Mouse (Mus musculus) gastrocnemius, adult 2 months (tissue): ENCODE results near the gene Lrrc8e. TPM values are rescaled to one million over a fixed set of nuclear protein-coding genes. Genes with fewer than 3 reads are reported as not detected.
A peak's percentile ranks its signal among the peaks of the same experiment; 100 is the strongest.

ENCODE experiments used
- DNase-seq: peaks from one replicate; pipeline ENCODE4 v3.0.0; 2022
- H3K27ac ChIP-seq: fragments of 200-600 bp; 2 replicates; pipeline ENCODE4 v1.8.1; 2022; ENCODE audit warnings: mild to moderate bottlenecking
- H3K4me3 ChIP-seq: fragments of 200-600 bp; 2 replicates; pipeline ENCODE4 v1.8.1; 2022; ENCODE audit warnings: mild to moderate bottlenecking, moderate library complexity
- CTCF ChIP-seq: fragments of 200-600 bp; IDR thresholded peaks from 2 replicates; pipeline ENCODE4 v1.8.1; 2022; ENCODE audit warnings: antibody characterized with exemption, mild to moderate bottlenecking, moderate library complexity
- intact Hi-C: fragments of 180-260 bp; cut with DNase I; formaldehyde crosslinking; loops from one replicate; pipeline ENCODE4 v1.15.1; 2025
- long read RNA-seq, 2 experiments: library from polyadenylated mRNA; stranded (forward); transcript quantifications; one replicate each; pipeline ENCODE4 v2.0.0; 2021
- total RNA-seq, 2 experiments: library from RNA; stranded (reverse); gene quantifications; 2 replicates each; pipeline ENCODE4 v1.2.3; 2021

Lrrc8e gene
- total RNA-seq = not detected
- long read RNA-seq, experiment 1 = 0 reads
- long read RNA-seq, experiment 2 = 0 reads

DNA sequence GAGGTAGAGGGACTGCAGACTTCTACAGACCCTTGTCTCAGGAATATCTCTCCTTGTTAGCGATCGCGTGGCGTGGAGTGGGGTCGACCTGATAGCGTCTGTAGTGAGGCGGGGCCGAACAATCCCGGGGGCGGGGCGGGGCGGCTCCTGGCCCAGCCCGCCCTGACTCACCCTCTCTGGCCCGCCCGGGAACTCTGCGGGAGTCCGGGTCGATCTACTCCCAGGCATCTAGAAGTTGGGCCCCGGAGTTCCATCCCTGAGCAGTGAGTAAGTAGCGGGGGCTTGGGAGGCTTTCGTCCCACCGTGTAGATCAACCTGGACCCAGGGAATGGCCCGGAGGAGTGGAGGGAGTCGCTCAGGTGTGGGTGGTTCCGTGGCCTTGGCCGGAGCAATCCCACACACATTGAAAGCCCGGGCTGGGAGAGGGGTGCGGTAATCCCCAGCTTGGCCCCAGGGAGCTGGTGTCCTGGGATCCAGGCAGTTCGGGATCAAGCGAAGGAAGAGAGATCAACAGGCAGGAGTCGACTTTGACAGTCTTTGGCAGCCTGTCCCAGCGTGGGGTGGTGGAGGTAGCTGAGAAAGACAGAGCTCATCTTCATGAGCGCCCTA lies at the start of gene Lrrc8e:
Gene Lrrc8e, plus strand, starts transcription at position 89 of the 609 bp plus-strand sequence.
- intact Hi-C loops = no loop called here
- H3K4me3 ChIP-seq = peak within 1 kb of the TSS; percentile 54
- no peak for TF ChIP-seq CTCF

DNA sequence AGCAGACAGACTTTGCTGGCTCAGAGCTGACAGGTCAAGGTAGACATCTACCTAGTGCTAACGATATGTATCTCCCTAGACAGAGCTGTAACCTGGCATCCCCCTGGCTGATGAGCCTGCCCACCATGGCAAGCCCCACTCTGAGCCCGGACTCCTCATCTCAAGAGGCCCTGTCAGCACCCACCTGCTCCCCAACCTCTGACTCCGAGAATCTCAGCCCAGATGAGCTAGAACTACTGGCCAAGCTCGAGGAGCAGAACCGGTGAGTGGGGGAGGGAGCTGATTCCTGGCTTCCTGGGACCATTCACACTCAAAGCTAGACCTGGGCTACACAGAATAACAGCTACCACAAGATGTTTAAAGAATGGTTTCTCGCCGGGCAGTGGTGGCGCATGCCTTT lies 43.2 kb upstream of the Lrrc8e start:
- DNase-seq = no peak
- no peak overlapping the region for H3K27ac ChIP-seq
- intact Hi-C loops = no loop called here
- TF ChIP-seq CTCF = no peak
- H3K4me3 ChIP-seq = no peak overlapping the region

More for the DNA sequence above, at the start of gene Lrrc8e:
- no peak for DNase-seq
- no peak within 1 kb of the TSS for H3K27ac ChIP-seq

DNA sequence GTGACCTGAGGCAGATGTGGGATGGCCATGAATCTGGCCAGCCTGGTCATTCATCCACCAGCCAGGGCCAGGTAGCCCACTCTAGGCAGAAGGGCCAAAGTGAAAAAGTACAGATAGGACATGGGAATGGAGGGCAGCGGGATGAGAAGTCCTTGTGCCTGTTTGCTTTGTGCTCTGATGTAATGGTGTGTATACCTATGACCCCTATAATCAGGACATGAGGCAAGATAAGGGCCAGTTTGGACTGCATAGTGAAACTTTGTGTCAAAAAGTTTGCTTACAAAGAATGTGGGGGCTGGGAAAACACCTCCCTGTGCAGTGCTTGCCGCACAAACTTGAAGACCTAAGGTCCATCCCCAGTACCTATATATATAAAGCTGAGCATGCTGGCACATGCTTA lies 40.5 kb upstream of the Lrrc8e start:
- intact Hi-C loops = no loop called here
- Histone ChIP-seq H3K27ac (no peak overlapping the region), H3K4me3 (no peak overlapping the region)
- TF ChIP-seq CTCF = no peak
- no peak for DNase-seq

DNA sequence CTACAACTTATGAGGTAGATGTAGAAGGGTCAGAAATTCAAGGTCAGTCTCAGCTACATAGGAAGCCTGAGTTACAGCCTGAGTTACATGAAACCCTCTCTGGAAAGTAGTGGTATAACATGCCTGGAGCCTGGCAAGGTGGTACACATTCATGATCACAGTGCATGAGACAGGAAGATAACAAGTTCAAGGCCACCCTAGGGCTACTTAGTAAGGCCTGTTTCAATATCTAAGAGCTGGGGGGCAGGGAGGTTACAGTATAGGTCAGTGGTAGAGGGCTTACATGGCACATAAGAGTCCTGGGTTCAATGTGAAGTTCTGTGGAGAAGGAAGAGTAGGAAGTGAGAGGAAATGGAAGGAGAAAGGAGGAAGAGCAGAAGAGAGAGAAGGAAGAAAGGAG lies 38.0 kb upstream of the Lrrc8e start:
- DNase-seq = no peak
- H3K27ac ChIP-seq = no peak overlapping the region
- H3K4me3 ChIP-seq = no peak overlapping the region
- TF ChIP-seq CTCF = no peak
- intact Hi-C loops = no loop called here

DNA sequence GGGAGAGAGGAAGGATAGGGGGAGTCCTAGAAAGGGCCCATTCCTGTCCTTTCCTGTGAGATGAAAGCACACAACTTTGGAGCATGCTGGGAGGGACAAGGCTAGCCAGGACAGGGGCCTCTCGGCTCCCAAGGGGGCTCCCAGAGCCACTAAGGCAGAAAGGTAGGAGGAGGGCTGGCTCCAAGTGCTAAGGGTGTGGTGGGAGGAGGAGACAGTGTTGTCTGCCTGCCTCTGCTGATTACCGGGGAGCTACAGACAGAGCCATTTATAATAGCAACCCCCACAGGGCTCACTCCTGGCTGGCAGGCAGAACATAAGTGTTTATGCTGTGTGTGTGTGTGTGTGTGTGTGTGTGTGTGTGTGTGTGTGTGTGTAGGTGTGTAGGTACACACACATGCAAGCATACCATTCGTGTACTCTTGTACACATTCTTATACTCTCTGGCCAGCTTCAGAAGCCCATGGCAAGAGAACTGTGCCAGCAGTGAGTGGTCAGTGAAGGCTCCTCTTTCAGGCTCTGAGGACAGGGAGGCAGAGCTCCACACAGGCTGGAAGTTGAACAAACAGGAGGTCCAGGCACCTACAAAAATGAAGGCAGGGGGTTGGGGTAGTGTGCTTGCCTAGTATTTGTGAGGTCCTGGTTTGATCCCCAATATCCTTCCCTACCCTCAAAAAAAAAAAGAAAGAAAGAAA lies 37.5 kb upstream of the Lrrc8e start:
- DNase-seq = no peak
- no peak overlapping the region for H3K4me3 ChIP-seq
- no peak overlapping the region for H3K27ac ChIP-seq
- intact Hi-C loops = no loop called here
- TF ChIP-seq CTCF = no peak

DNA sequence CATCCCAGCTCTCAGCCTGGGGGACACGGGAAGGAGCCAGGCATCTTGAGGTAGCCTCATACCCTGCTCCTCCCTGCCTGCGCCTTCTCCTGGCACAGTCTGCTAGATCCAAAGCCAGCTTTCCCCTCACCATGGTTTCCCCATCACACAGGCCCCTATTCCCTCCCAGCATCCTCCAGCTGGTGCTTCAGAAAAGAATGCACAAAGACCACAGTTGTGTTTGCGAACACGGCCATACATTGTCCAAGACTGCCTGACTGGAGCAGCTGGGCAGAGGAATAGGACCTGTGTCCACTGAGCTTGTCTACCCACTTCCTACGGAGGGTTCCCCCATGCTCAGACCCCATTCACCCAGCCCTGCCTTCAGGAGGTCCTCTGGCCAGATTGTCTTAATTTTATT lies 34.3 kb upstream of the Lrrc8e start:
- no peak for TF ChIP-seq CTCF
- Histone ChIP-seq H3K27ac (no peak overlapping the region), H3K4me3 (no peak overlapping the region)
- no peak for DNase-seq
- intact Hi-C loops = loop anchor here (5.0 kb wide), 2 partner anchors 45 to 180 kb away; partner anchors contain the start of genes Gm49320 and Map2k7

DNA sequence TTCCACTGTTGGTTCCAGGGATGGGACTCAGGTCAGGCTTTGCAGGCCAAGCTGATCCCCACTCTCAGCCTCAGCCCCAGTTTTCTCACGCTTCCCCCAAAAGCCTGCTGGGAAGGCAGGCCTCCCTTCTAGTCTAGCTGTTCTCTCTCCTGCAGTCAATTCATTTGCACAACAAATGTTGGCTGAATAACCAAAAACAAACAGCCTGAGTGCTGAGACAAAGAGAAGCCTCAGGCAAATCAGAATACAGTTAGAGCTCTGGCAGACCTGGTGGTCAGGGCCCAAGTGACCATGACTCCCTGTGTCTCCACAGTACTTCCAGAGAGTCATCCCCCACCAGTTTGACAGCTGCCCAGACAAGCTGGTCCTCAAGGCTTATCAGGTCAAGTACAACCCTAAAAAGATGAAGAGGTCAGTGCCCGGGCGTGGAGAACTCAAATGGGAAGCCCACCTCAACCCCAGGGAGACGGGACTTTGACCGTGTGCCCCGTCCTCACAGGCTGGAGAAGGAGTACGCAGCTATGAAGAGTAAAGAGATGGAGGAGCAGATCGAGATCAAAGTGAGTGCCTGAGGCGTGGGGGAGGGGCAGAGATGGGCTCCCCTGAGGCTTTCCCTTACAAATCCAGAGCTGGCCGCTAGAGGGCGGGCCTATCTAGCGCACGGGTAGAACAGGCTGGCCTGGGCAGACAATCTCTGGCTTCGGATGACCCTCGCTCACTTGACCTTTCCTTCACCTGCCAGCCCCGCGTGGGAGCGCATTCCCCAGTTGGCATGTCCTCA lies 33.6 kb upstream of the Lrrc8e start:
- peak; percentile 97 for TF ChIP-seq CTCF
- Histone ChIP-seq H3K27ac (peak overlapping the region; percentile 46), H3K4me3 (peak overlapping the region; percentile 27)
- peak; percentile 90 for DNase-seq
- intact Hi-C loops = loop anchor here (5.0 kb wide), 2 partner anchors 44 to 179 kb away; partner anchors contain the start of genes Gm49320 and Map2k7

DNA sequence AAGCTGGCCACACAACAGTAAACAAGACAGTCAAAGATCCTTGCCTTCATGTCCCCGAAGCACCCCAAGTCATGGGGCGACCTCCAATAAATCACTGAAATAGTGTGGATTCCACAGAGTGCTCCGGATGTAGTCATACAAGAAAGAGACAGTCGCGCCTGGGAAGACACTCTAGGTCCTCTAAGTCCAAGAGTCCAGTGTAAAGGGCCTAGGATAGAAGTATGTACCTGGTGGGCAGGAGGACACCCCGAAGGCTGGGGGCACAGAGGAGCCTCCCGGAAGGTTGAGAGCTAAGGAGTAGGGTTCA lies 33.1 kb upstream of the Lrrc8e start:
- H3K4me3 ChIP-seq = peak overlapping the region; percentile 27
- intact Hi-C loops = loop anchor here (5.0 kb wide), 2 partner anchors 44 to 179 kb away; partner anchors contain the start of genes Gm49320 and Map2k7
- H3K27ac ChIP-seq = peak overlapping the region; percentile 46
- no peak for DNase-seq
- no peak for TF ChIP-seq CTCF

DNA sequence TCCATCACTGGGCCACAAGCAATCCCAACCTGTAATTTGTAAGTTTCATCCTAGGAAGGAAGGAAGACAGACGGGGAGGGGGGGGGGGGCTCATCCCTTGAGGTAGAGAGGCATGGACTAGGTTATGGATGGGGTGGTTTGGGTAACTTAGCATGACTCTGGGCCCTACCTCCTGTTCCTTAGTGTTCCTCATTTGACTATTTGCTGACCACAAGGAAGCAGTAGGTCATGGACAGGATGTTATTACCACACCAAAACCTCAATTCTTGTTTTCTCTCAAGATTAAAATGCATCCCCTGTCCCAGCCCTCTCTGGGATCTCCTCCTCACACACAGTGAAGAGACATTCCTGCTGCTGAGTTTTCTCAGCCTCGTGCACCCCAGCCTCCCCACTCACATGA lies 25.3 kb upstream of the Lrrc8e start:
- DNase-seq = no peak
- no peak overlapping the region for H3K4me3 ChIP-seq
- intact Hi-C loops = no loop called here
- no peak overlapping the region for H3K27ac ChIP-seq
- no peak for TF ChIP-seq CTCF

DNA sequence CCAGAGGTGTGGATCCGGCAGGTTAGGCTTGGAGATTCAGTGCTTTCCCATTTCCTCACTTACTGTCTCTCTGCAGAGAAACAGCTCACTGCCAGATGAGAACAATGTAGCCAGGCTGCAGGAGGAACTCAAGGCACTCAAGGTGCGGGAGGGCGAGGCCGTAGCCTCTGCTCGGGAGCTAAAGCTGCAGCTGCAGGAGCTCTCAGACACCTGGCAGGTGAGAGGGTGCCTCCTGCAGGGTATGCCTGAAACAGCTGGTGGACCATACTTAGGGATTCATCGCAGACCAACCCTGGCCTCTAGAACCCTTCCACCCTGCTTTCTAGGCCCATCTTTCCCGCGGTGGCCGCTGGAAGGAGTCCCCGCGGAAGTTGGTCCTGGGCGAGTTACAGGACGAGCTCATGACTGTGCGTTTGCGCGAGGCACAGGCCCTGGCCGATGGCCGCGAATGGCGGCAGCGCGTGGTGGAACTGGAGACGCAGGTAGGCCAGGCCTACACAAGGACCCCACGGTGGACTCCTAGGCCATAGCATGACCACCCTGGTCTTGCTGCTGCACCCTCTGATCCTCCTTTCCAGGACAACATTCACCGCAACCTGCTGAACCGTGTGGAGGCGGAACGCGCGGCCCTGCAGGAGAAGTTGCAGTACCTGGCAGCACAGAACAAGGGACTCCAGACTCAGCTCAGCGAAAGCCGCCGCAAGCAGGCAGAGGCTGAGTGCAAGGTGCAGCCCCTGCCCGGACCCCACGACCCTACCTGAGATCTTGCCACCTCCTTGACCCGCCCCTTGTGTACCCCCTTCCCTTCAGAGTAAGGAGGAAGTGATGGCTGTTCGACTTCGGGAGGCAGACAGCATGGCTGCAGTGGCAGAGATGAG lies 21.1 kb upstream of the Lrrc8e start:
- intact Hi-C loops = no loop called here
- Histone ChIP-seq H3K4me3 (no peak overlapping the region), H3K27ac (no peak overlapping the region)
- TF ChIP-seq CTCF = no peak
- DNase-seq = no peak

DNA sequence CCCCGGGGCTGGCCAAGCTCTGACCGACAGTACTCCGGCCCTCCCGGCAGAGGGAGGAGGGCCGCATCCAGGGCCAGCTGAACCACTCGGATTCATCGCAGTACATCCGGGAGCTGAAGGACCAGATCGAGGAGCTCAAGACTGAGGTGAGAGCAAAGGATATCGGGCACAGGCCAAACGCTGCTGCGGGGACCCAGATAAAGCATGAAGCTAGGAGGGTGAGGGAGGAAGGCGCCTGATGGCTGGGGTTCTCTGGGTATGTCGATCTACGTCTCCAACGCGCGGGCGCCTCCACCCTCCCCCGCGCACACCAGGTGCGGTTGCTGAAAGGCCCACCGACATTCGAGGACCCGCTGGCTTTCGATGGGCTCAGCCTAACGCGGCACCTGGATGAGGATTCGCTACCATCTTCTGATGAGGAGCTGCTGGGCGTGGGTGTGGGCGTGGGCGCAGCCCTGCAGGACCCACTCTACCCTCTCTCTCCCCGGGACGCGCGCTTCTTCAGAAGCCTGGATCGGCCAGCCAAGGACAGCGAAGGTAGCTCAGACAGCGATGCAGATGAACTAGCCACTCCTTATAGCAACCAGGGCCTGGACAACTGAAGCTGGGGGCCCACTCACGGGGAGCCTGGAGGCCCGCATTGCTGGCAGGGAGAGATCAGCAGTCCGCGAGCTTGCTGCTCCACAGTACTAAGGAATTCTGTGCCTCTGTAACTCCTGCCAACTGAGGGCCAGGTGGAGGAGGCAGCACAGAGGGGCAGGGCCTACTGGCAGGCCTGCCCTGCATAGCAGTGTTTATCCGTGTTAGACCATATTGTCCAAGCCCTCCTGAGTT lies 20.2 kb upstream of the Lrrc8e start:
- Histone ChIP-seq H3K4me3 (no peak overlapping the region), H3K27ac (no peak overlapping the region)
- TF ChIP-seq CTCF = no peak
- intact Hi-C loops = no loop called here
- no peak for DNase-seq

DNA sequence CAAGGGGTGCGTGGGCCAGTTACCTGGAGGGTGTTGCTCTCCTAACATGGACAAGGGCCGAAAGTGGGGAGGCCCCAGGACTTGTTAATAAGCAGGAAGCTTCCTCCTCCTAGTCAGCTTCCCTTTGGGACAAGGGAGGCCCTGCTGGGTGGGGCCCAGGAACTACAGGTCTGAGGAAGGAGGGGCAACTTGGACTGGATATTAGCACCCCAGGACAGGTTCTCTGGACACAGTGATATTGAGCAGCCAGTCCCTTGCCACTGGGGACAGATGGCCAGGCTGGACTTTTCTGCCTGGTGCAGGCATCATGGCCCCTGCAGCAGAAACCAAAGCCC lies 19.6 kb upstream of the Lrrc8e start:
- no peak overlapping the region for H3K4me3 ChIP-seq
- no peak for DNase-seq
- no peak for TF ChIP-seq CTCF
- H3K27ac ChIP-seq = no peak overlapping the region
- intact Hi-C loops = no loop called here
